Mouse (Mus musculus) cerebellum, adult 2 months (tissue): ENCODE measurements around the gene Cnga3. TPM values are rescaled to one million over a fixed set of nuclear protein-coding genes. Genes with fewer than 3 reads are reported as not detected.

Experiments
- DNase-seq, 2 experiments: peaks; one replicate each; pipeline ENCODE4 v3.0.0; 2021
- H3K27ac ChIP-seq: fragments of 200-500 bp; 2 replicates; pipeline ENCODE4 v1.5.1; 2012; ENCODE audit warnings: low read length, control low read depth, inconsistent platforms; ENCODE audit not compliant: insufficient read depth
- H3K27me3 ChIP-seq: fragments of 200-500 bp; 2 replicates; pipeline ENCODE4 v1.6.1; 2012; ENCODE audit warnings: inconsistent platforms, mild to moderate bottlenecking, low read length, moderate library complexity; ENCODE audit not compliant: control insufficient read depth, insufficient read depth
- H3K4me1 ChIP-seq: fragments of 200-500 bp; 2 replicates; pipeline ENCODE4 v1.6.1; 2011; ENCODE audit warnings: low read length; ENCODE audit not compliant: control insufficient read depth, insufficient read depth
- H3K4me3 ChIP-seq: fragments of 200-500 bp; replicated peaks from 2 replicates; pipeline ENCODE3; 2011; ENCODE audit warnings: mild to moderate bottlenecking, low read depth, low read length, control low read depth; ENCODE audit not compliant: insufficient read depth
- CTCF ChIP-seq: fragments of 200-500 bp; IDR thresholded peaks from 2 replicates; pipeline ENCODE4 v1.5.1; 2011; ENCODE audit warnings: low read depth, mild to moderate bottlenecking, control low read depth, low read length, moderate library complexity, borderline replicate concordance; ENCODE audit not compliant: insufficient read depth
- POLR2A ChIP-seq: fragments of 200-500 bp; IDR thresholded peaks from 2 replicates; pipeline ENCODE4 v1.6.1; 2011; ENCODE audit warnings: low read length, control low read depth, borderline replicate concordance; ENCODE audit not compliant: insufficient read depth
- WGBS: fragments of 180-500 bp; shearing (Covaris S2); methylation state at CpG from one replicate; pipeline ENCODE4 v1.1.7; 2018; 5-methylcytosine and 5-hydroxymethylcytosine counted together
- polyA plus RNA-seq: library from polyadenylated mRNA; depleted of rRNA; stranded (reverse); fragments of >200 nt; gene quantifications from 2 replicates; pipeline ENCODE4 v1.2.3, GENCODE M21; 2012

Gene Cnga3
- polyA plus RNA-seq, 1 experiment: 0.10 TPM

GRCm38 (mm10) chr1:37239045-37239635 lies 24.9 kb downstream of the Cnga3 start:
- no peak for TF ChIP-seq CTCF
- no peak for TF ChIP-seq POLR2A
- Histone ChIP-seq H3K27ac (no peak overlapping the region), H3K27me3 (no peaks in the 10 kb centered on the region), H3K4me1 (no peaks in the 10 kb centered on the region), H3K4me3 (no peak overlapping the region)
- 20% methylated on average over 10 of the region's 10 CpGs for WGBS
- DNase-seq: peak in 1 of 2 experiments; percentile 7

- Histone ChIP-seq H3K27ac (no peak overlapping the region), H3K4me3 (no peak overlapping the region), H3K4me1 (no peaks in the 10 kb centered on the region), H3K27me3 (no peaks in the 10 kb centered on the region)
- 82% methylated on average over 8 of the region's 8 CpGs for WGBS
- TF ChIP-seq CTCF (no peak), POLR2A (no peak)
- no peak for DNase-seq
Observed at GRCm38 (mm10) chr1:37242253-37242652, 28.0 kb downstream of the Cnga3 start.

- Histone ChIP-seq H3K4me3 (no peak overlapping the region), H3K27ac (no peak overlapping the region), H3K4me1 (no peaks in the 10 kb centered on the region; the same call in 1 of the 2 replicates), H3K27me3 (no peaks in the 10 kb centered on the region)
- DNase-seq: no peak
- TF ChIP-seq POLR2A: no peak
- TF ChIP-seq CTCF: no peak
- 90% methylated on average over 2 of the region's 2 CpGs for WGBS
Observed at GRCm38 (mm10) chr1:37246476-37246875, 32.2 kb downstream of the Cnga3 start.

- Histone ChIP-seq H3K27me3 (no peaks in the 10 kb centered on the region), H3K4me1 (no peaks in the 10 kb centered on the region; the same call in 1 of the 2 replicates), H3K27ac (no peak overlapping the region), H3K4me3 (no peak overlapping the region)
- no peak for TF ChIP-seq CTCF
- TF ChIP-seq POLR2A: no peak
- WGBS: 33% methylated on average over 2 of the region's 2 CpGs
- peak in 1 of 2 experiments; percentile 10 for DNase-seq
Observed at GRCm38 (mm10) chr1:37248406-37248805, 34.2 kb downstream of the Cnga3 start.

- H3K4me1 ChIP-seq: no peaks in the 10 kb centered on the region; the same call in 1 of the 2 replicates
- TF ChIP-seq POLR2A: no peak
- TF ChIP-seq CTCF: peak; percentile 90
- H3K27me3 ChIP-seq: no peaks in the 10 kb centered on the region
- H3K27ac ChIP-seq: no peak overlapping the region
- no peak overlapping the region for H3K4me3 ChIP-seq
- peak; percentile 72 to 84 for DNase-seq
- 14% methylated on average over 5 of the region's 5 CpGs for WGBS
Observed at GRCm38 (mm10) chr1:37250643-37251310, 36.5 kb downstream of the Cnga3 start.

GRCm38 (mm10) chr1:37258443-37258842 lies 44.2 kb downstream of the Cnga3 start:
- no peak overlapping the region for H3K4me3 ChIP-seq
- WGBS: 100% methylated on average over 2 of the region's 2 CpGs
- H3K27ac ChIP-seq: no peak overlapping the region
- no peaks in the 10 kb centered on the region for H3K27me3 ChIP-seq
- TF ChIP-seq CTCF: no peak
- no peak for TF ChIP-seq POLR2A
- DNase-seq: no peak
- H3K4me1 ChIP-seq: no peaks in the 10 kb centered on the region

- peak; percentile 61 to 69 for DNase-seq
- TF ChIP-seq CTCF: peak; percentile 89
- no peak for TF ChIP-seq POLR2A
- Histone ChIP-seq H3K4me1 (no peaks in the 10 kb centered on the region), H3K27me3 (no peaks in the 10 kb centered on the region), H3K27ac (no peak overlapping the region), H3K4me3 (no peak overlapping the region)
- whole genome bisulfite sequencing: 4% methylated on average over 7 of the region's 7 CpGs
Observed at GRCm38 (mm10) chr1:37272464-37272863, 58.2 kb downstream of the Cnga3 start.

GRCm38 (mm10) chr1:37286556-37286955 lies 72.3 kb downstream of the Cnga3 start:
- Histone ChIP-seq H3K27me3 (no peaks in the 10 kb centered on the region), H3K4me3 (no peak overlapping the region), H3K27ac (no peak overlapping the region), H3K4me1 (no peaks in the 10 kb centered on the region)
- no peak for DNase-seq
- 72% methylated on average over 7 of the region's 7 CpGs for WGBS
- TF ChIP-seq POLR2A (no peak), CTCF (no peak)
